Mouse (Mus musculus): ENCODE results near the gene Tomm20.

DNA sequence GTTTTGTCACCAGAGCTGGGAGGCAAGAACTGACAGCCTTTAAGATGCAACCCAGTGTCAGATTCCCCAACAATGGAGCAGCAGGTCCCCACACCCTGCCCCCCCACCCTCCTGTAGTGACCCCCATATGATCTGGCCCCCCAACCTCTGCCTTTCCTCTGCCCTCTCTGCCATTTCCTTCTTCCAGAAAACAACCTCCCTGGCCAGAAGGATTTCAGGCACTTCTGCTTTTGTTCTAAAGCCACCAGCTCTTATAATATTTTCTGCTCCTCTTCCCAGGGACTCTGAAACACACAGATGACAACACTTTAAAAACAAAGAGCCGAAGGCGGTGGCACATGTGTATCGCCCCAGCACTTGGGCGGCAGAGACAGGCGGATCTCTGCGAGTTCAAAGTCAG lies 25.3 kb downstream of the Tomm20 start:
- no peak for TF ChIP-seq CTCF (IDR thresholded peaks at IDR 0.05; ENCODE audit: low read depth, low read length)
- no peak for TF ChIP-seq EP300 (IDR thresholded peaks at IDR 0.05; ENCODE audit: insufficient read depth, low read depth, low read length)

Measured in ES-Bruce4 (cell line).